Mouse (Mus musculus) macrophage (primary cell): ENCODE results near the gene Arl13b. TPM values are rescaled to one million over a fixed set of nuclear protein-coding genes. Genes with fewer than 3 reads are reported as not detected.
A peak's percentile ranks its signal among the peaks of the same experiment; 100 is the strongest.

Experiments used
- H3K27ac ChIP-seq: fragments of 350-480 bp; formaldehyde crosslinking; 2 replicates; pipeline ENCODE4 v1.9.0; 2021
- H3K36me3 ChIP-seq: fragments of 350-480 bp; formaldehyde crosslinking; 2 replicates; pipeline ENCODE4 v1.9.0; 2021; ENCODE audit errors: inconsistent target
- H3K4me3 ChIP-seq: fragments of 350-480 bp; formaldehyde crosslinking; 2 replicates; pipeline ENCODE4 v1.9.0; 2021; ENCODE audit errors: inconsistent target
- H3K79me2 ChIP-seq: fragments of 350-480 bp; formaldehyde crosslinking; 2 replicates; pipeline ENCODE4 v1.9.0; 2021; ENCODE audit errors: inconsistent target
- WGBS: methylation state at CpG from one replicate; pipeline ENCODE4 v1.1.7; 2026; ENCODE audit warnings: inconsistent platforms; ENCODE audit not compliant: missing documents; 5-methylcytosine and 5-hydroxymethylcytosine counted together
- polyA plus RNA-seq: library from polyadenylated mRNA; stranded (reverse); fragments of 250-400 nt; gene quantifications from 3 replicates; pipeline ENCODE4 v1.2.4, GENCODE M21; 2018; ENCODE audit warnings: inconsistent platforms
- total RNA-seq, 78 experiments: library from RNA; depleted of rRNA; stranded (reverse); fragments of 250-400 nt; gene quantifications; 1 replicate in 9 of 78; 2 replicates in 24 of 78; 3 replicates in 43 of 78; 4 replicates in 2 of 78; pipeline ENCODE4 v1.2.4; 2018; ENCODE audit warnings: inconsistent platforms in 56 of 78

The Arl13b gene
- 10 to 100 TPM; 12.9 to 30.8 (median 20.9) TPM for total RNA-seq (2018; cell fraction: chromatin; rRNA removed)
- 10 to 100 TPM in 4 of 26 experiments, 1 to 10 TPM in 22; 4.6 to 11.1 (median 7.9) TPM for total RNA-seq (2018; cell fraction: cytosol; rRNA removed)
- 10 to 100 TPM in 22 of 26 experiments, 1 to 10 TPM in 4; 7.6 to 23.3 (median 15.5) TPM for total RNA-seq (2018; cell fraction: nucleus; rRNA removed)
- polyA plus RNA-seq: 4.9 to 6.6 TPM (median 6.0 TPM) in 3 replicates

GRCm38 (mm10) chr16:62846498-62847312, at the start of gene Arl13b:
Arl13b (minus strand) TSS chr16:62847040.
- Histone ChIP-seq H3K79me2 (no peaks in the 10 kb centered on the region; the same call in 1 of the 2 replicates), H3K36me3 (no peaks in the 10 kb centered on the region), H3K27ac (no peak within 1 kb of the TSS), H3K4me3 (peak within 1 kb of the TSS; percentile 53)
- 0% methylated on average over 50 of the region's 52 CpGs for WGBS

GRCm38 (mm10) chr16:62895824-62896223, 49.0 kb upstream of the Arl13b start:
- Histone ChIP-seq H3K79me2 (no peaks in the 10 kb centered on the region), H3K36me3 (no peaks in the 10 kb centered on the region), H3K27ac (no peak overlapping the region), H3K4me3 (no peak overlapping the region)
- 19% methylated on average over 3 of the region's 3 CpGs for WGBS

GRCm38 (mm10) chr16:62874065-62874464, 27.2 kb upstream of the Arl13b start:
- H3K27ac ChIP-seq: no peak overlapping the region
- H3K36me3 ChIP-seq: no peaks in the 10 kb centered on the region
- H3K79me2 ChIP-seq: no peaks in the 10 kb centered on the region
- 81% methylated on average over 6 of the region's 6 CpGs for WGBS
- no peak overlapping the region for H3K4me3 ChIP-seq

- Histone ChIP-seq H3K36me3 (no peaks in the 10 kb centered on the region), H3K4me3 (no peak overlapping the region), H3K79me2 (no peaks in the 10 kb centered on the region), H3K27ac (no peak overlapping the region)
- 76% methylated on average over 3 of the region's 4 CpGs for WGBS
Observed at GRCm38 (mm10) chr16:62873180-62873579, 26.3 kb upstream of the Arl13b start.

GRCm38 (mm10) chr16:62872688-62873117, 25.9 kb upstream of the Arl13b start:
- Histone ChIP-seq H3K36me3 (no peaks in the 10 kb centered on the region), H3K4me3 (no peak overlapping the region), H3K79me2 (no peaks in the 10 kb centered on the region), H3K27ac (no peak overlapping the region)
- WGBS: 92% methylated on average over 5 of the region's 5 CpGs

GRCm38 (mm10) chr16:62861455-62861854, 14.6 kb upstream of the Arl13b start:
- no peak overlapping the region for H3K27ac ChIP-seq
- WGBS: 71% methylated on average over 6 of the region's 6 CpGs

GRCm38 (mm10) chr16:62860140-62860539, 13.3 kb upstream of the Arl13b start:
- H3K27ac ChIP-seq: no peak overlapping the region
- H3K4me3 ChIP-seq: no peak overlapping the region
- H3K79me2 ChIP-seq: no peaks in the 10 kb centered on the region
- H3K36me3 ChIP-seq: no peaks in the 10 kb centered on the region
- WGBS: 93% methylated on average over 1 of the region's 1 CpGs

More at GRCm38 (mm10) chr16:62861455-62861854, 14.6 kb upstream of the Arl13b start:
- H3K4me3 ChIP-seq: no peak overlapping the region
- H3K79me2 ChIP-seq: no peaks in the 10 kb centered on the region
- H3K36me3 ChIP-seq: no peaks in the 10 kb centered on the region

- no peak overlapping the region for H3K4me3 ChIP-seq
- no peaks in the 10 kb centered on the region for H3K79me2 ChIP-seq
- H3K36me3 ChIP-seq: no peaks in the 10 kb centered on the region
- no peak overlapping the region for H3K27ac ChIP-seq
- 100% methylated on average over 1 of the region's 1 CpGs for whole genome bisulfite sequencing
Observed at GRCm38 (mm10) chr16:62858018-62858417, 11.2 kb upstream of the Arl13b start.

GRCm38 (mm10) chr16:62857498-62857897, 10.7 kb upstream of the Arl13b start:
- 56% methylated on average over 2 of the region's 2 CpGs for WGBS
- H3K4me3 ChIP-seq: no peak overlapping the region
- H3K27ac ChIP-seq: no peak overlapping the region
- no peaks in the 10 kb centered on the region for H3K79me2 ChIP-seq
- H3K36me3 ChIP-seq: no peaks in the 10 kb centered on the region

- Histone ChIP-seq H3K27ac (no peak overlapping the region), H3K79me2 (no peaks in the 10 kb centered on the region), H3K4me3 (no peak overlapping the region), H3K36me3 (no peaks in the 10 kb centered on the region)
- 85% methylated on average over 2 of the region's 2 CpGs for WGBS
Observed at GRCm38 (mm10) chr16:62856273-62856672, 9.4 kb upstream of the Arl13b start.

- H3K27ac ChIP-seq: no peak overlapping the region
- no peak overlapping the region for H3K4me3 ChIP-seq
- no peaks in the 10 kb centered on the region for H3K36me3 ChIP-seq
- WGBS: 98% methylated on average over 6 of the region's 6 CpGs
- no peaks in the 10 kb centered on the region for H3K79me2 ChIP-seq
Observed at GRCm38 (mm10) chr16:62855385-62855784, 8.5 kb upstream of the Arl13b start.

GRCm38 (mm10) chr16:62854191-62855068, 7.6 kb upstream of the Arl13b start, which contains the start of gene Pros1:
Pros1 (plus strand) TSS chr16:62854307.
- WGBS: 20% methylated on average over 37 of the region's 42 CpGs
- no peaks in the 10 kb centered on the region for H3K36me3 ChIP-seq
- peak within 1 kb of the TSS; percentile 22; the same call in 1 of the 2 replicates for H3K27ac ChIP-seq

GRCm38 (mm10) chr16:62853611-62854126, 6.8 kb upstream of the Arl13b start:
- Histone ChIP-seq H3K4me3 (no peak overlapping the region; the same call in 1 of the 2 replicates), H3K27ac (no peak overlapping the region), H3K36me3 (no peaks in the 10 kb centered on the region), H3K79me2 (no peaks in the 10 kb centered on the region)
- WGBS: 6% methylated on average over 3 of the region's 3 CpGs

More at GRCm38 (mm10) chr16:62854191-62855068, 7.6 kb upstream of the Arl13b start, which contains the start of gene Pros1:
- H3K79me2 ChIP-seq: no peaks in the 10 kb centered on the region
- peak within 1 kb of the TSS; percentile 48 for H3K4me3 ChIP-seq
